Mouse (Mus musculus) heart, adult 2 months (tissue): ENCODE data around the gene Gtsf2.

Experiments
- CTCF ChIP-seq: fragments of 200-600 bp; IDR thresholded peaks from 2 replicates; pipeline ENCODE4 v1.8.1; 2022; ENCODE audit warnings: antibody characterized with exemption, mild to moderate bottlenecking, moderate library complexity
- POLR2A ChIP-seq: fragments of 200-500 bp; IDR thresholded peaks from 2 replicates; pipeline ENCODE4 v1.6.1; 2011; ENCODE audit warnings: mild to moderate bottlenecking, low read depth, low read length, control low read depth; ENCODE audit not compliant: insufficient read depth

DNA sequence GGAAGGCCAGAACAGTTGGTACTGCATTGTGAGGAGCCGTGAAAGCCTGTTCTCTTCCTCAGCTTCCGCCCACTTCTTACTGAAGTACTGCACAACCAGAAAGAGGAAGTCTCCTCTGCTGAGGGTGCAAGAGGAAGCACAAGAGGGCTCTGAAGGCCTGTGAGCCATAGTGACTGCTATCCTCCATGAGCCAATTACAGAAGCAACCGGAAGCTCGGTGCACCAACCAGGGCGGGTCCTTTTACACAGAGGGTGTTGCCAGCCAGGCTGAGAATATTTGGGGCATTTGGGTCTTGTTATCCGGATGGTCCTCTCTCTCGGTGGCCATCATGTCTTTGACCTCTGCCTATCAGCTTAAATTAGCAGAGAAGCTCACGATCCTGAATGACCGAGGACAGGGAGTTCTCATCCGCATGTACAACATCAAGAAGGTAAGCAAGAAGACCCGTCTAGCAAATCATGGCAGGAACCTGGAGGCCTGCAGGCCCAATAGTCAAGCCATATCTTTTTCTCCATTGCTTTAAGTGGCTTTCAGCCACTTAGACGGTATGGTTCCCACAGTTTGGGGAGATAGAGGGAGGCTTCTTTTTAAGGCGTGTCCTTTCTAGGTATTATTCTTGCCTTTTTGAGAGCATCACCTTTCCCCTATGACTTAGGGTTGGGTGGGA lies 5.4 kb upstream of the Gtsf2 start, which contains the start of gene Nckap1l:
- TF ChIP-seq CTCF, result no peak
- TF ChIP-seq POLR2A, result peak; percentile 47; the same call in 1 of the 2 replicates
